Mouse (Mus musculus): ENCODE results near the gene Padi3. TPM values are rescaled to one million over a fixed set of nuclear protein-coding genes. Genes with fewer than 3 reads are reported as not detected.

Gene Padi3
- polyA plus RNA-seq, 1 experiment = 1.1 TPM

- peaks cover 4% of the 10 kb centered on the region for H3K27me3 ChIP-seq (ENCODE audit: control insufficient read depth, insufficient read depth, insufficient read length)
- H3K79me3 ChIP-seq (ENCODE audit: low read depth) = no peaks in the 10 kb centered on the region
- no peaks in the 10 kb centered on the region for H3K79me2 ChIP-seq (ENCODE audit: control insufficient read depth, insufficient read depth)
- H3ac ChIP-seq (ENCODE audit: control insufficient read depth, insufficient read length, low read depth) = no peak overlapping the region
- TF ChIP-seq MAX (IDR thresholded peaks at IDR 0.05) = no peak
- TF ChIP-seq CEBPB (IDR thresholded peaks at IDR 0.05; ENCODE audit: low read depth) = no peak
- TF ChIP-seq USF1 (IDR thresholded peaks at IDR 0.05; ENCODE audit: low read depth) = no peak
- no peak for TF ChIP-seq MYOG (IDR thresholded peaks at IDR 0.05; ENCODE audit: control insufficient read depth, extremely low read depth, insufficient read length)
- no peak for TF ChIP-seq CTCF (IDR thresholded peaks at IDR 0.05; ENCODE audit: control insufficient read depth, insufficient read depth, insufficient read length)
- TF ChIP-seq MYOD1 (IDR thresholded peaks at IDR 0.05; ENCODE audit: control insufficient read depth, insufficient read length, low read depth) = no peak
- no peak for TF ChIP-seq FOSL1 (IDR thresholded peaks at IDR 0.05; ENCODE audit: insufficient read depth, low read length, poor library complexity, severe bottlenecking)
- H3K4me3 ChIP-seq (ENCODE audit: insufficient read depth, poor library complexity, severe bottlenecking) = no peak overlapping the region
- no peaks in the 10 kb centered on the region for H3K36me3 ChIP-seq (ENCODE audit: control insufficient read depth, insufficient read depth)
Observed at GRCm38 (mm10) chr4:140771091-140771490, 39.4 kb downstream of the Padi3 start.

GRCm38 (mm10) chr4:140770433-140770832 is 40.0 kb downstream of the Padi3 start:
- Histone ChIP-seq H3K4me3 (ENCODE audit: insufficient read depth, poor library complexity, severe bottlenecking) (peak overlapping the region; percentile 34), H3K27me3 (ENCODE audit: control insufficient read depth, insufficient read depth, insufficient read length) (peaks cover 4% of the 10 kb centered on the region), H3K79me2 (ENCODE audit: control insufficient read depth, insufficient read depth) (no peaks in the 10 kb centered on the region), H3K79me3 (ENCODE audit: low read depth) (no peaks in the 10 kb centered on the region), H3K36me3 (ENCODE audit: control insufficient read depth, insufficient read depth) (no peaks in the 10 kb centered on the region), H3ac (ENCODE audit: control insufficient read depth, insufficient read length, low read depth) (peak overlapping the region; percentile 66)
- no peak for TF ChIP-seq MAX (IDR thresholded peaks at IDR 0.05)
- no peak for TF ChIP-seq MYOD1 (IDR thresholded peaks at IDR 0.05; ENCODE audit: control insufficient read depth, insufficient read length, low read depth)
- no peak for TF ChIP-seq CEBPB (IDR thresholded peaks at IDR 0.05; ENCODE audit: low read depth)
- TF ChIP-seq USF1 (IDR thresholded peaks at IDR 0.05; ENCODE audit: low read depth) = no peak
- TF ChIP-seq CTCF (IDR thresholded peaks at IDR 0.05; ENCODE audit: control insufficient read depth, insufficient read depth, insufficient read length) = no peak
- TF ChIP-seq MYOG (IDR thresholded peaks at IDR 0.05; ENCODE audit: control insufficient read depth, extremely low read depth, insufficient read length) = no peak
- no peak for TF ChIP-seq FOSL1 (IDR thresholded peaks at IDR 0.05; ENCODE audit: insufficient read depth, low read length, poor library complexity, severe bottlenecking)

GRCm38 (mm10) chr4:140768973-140769372 is 41.5 kb downstream of the Padi3 start:
- TF ChIP-seq FOSL1 (IDR thresholded peaks at IDR 0.05; ENCODE audit: insufficient read depth, low read length, poor library complexity, severe bottlenecking) = no peak
- no peak for TF ChIP-seq CEBPB (IDR thresholded peaks at IDR 0.05; ENCODE audit: low read depth)
- no peak for TF ChIP-seq CTCF (IDR thresholded peaks at IDR 0.05; ENCODE audit: control insufficient read depth, insufficient read depth, insufficient read length)
- TF ChIP-seq MYOD1 (IDR thresholded peaks at IDR 0.05; ENCODE audit: control insufficient read depth, insufficient read length, low read depth) = no peak
- TF ChIP-seq USF1 (IDR thresholded peaks at IDR 0.05; ENCODE audit: low read depth) = no peak
- no peak for TF ChIP-seq MAX (IDR thresholded peaks at IDR 0.05)
- TF ChIP-seq MYOG (IDR thresholded peaks at IDR 0.05; ENCODE audit: control insufficient read depth, extremely low read depth, insufficient read length) = no peak
- Histone ChIP-seq H3K79me2 (ENCODE audit: control insufficient read depth, insufficient read depth) (no peaks in the 10 kb centered on the region), H3K27me3 (ENCODE audit: control insufficient read depth, insufficient read depth, insufficient read length) (peaks cover 4% of the 10 kb centered on the region), H3K36me3 (ENCODE audit: control insufficient read depth, insufficient read depth) (no peaks in the 10 kb centered on the region), H3ac (ENCODE audit: control insufficient read depth, insufficient read length, low read depth) (no peak overlapping the region), H3K79me3 (ENCODE audit: low read depth) (no peaks in the 10 kb centered on the region), H3K4me3 (ENCODE audit: insufficient read depth, poor library complexity, severe bottlenecking) (no peak overlapping the region)

GRCm38 (mm10) chr4:140765936-140766335 is 44.5 kb downstream of the Padi3 start:
- H3ac ChIP-seq (ENCODE audit: control insufficient read depth, insufficient read length, low read depth) = no peak overlapping the region
- H3K36me3 ChIP-seq (ENCODE audit: control insufficient read depth, insufficient read depth) = no peaks in the 10 kb centered on the region
- no peak for TF ChIP-seq USF1 (IDR thresholded peaks at IDR 0.05; ENCODE audit: low read depth)
- no peak for TF ChIP-seq MYOD1 (IDR thresholded peaks at IDR 0.05; ENCODE audit: control insufficient read depth, insufficient read length, low read depth)
- TF ChIP-seq MAX (IDR thresholded peaks at IDR 0.05) = no peak
- no peak for TF ChIP-seq CTCF (IDR thresholded peaks at IDR 0.05; ENCODE audit: control insufficient read depth, insufficient read depth, insufficient read length)
- no peak for TF ChIP-seq FOSL1 (IDR thresholded peaks at IDR 0.05; ENCODE audit: insufficient read depth, low read length, poor library complexity, severe bottlenecking)
- no peak for TF ChIP-seq MYOG (IDR thresholded peaks at IDR 0.05; ENCODE audit: control insufficient read depth, extremely low read depth, insufficient read length)
- no peak for TF ChIP-seq CEBPB (IDR thresholded peaks at IDR 0.05; ENCODE audit: low read depth)
- H3K4me3 ChIP-seq (ENCODE audit: insufficient read depth, poor library complexity, severe bottlenecking) = no peak overlapping the region
- H3K79me2 ChIP-seq (ENCODE audit: control insufficient read depth, insufficient read depth) = no peaks in the 10 kb centered on the region
- H3K79me3 ChIP-seq (ENCODE audit: low read depth) = no peaks in the 10 kb centered on the region
- H3K27me3 ChIP-seq (ENCODE audit: control insufficient read depth, insufficient read depth, insufficient read length) = peaks cover 4% of the 10 kb centered on the region

- Histone ChIP-seq H3K27me3 (ENCODE audit: control insufficient read depth, insufficient read depth, insufficient read length) (peaks cover 4% of the 10 kb centered on the region), H3K79me3 (ENCODE audit: low read depth) (no peaks in the 10 kb centered on the region), H3K36me3 (ENCODE audit: control insufficient read depth, insufficient read depth) (no peaks in the 10 kb centered on the region), H3K79me2 (ENCODE audit: control insufficient read depth, insufficient read depth) (no peaks in the 10 kb centered on the region), H3K4me3 (ENCODE audit: insufficient read depth, poor library complexity, severe bottlenecking) (no peak overlapping the region), H3ac (ENCODE audit: control insufficient read depth, insufficient read length, low read depth) (no peak overlapping the region)
- TF ChIP-seq CTCF (IDR thresholded peaks at IDR 0.05; ENCODE audit: control insufficient read depth, insufficient read depth, insufficient read length) (peak; percentile 61), MAX (IDR thresholded peaks at IDR 0.05) (no peak)
Observed at GRCm38 (mm10) chr4:140763158-140763557, 47.3 kb downstream of the Padi3 start.

- Histone ChIP-seq H3K79me2 (ENCODE audit: control insufficient read depth, insufficient read depth) (no peaks in the 10 kb centered on the region), H3K4me3 (ENCODE audit: insufficient read depth, poor library complexity, severe bottlenecking) (no peak overlapping the region), H3K36me3 (ENCODE audit: control insufficient read depth, insufficient read depth) (no peaks in the 10 kb centered on the region), H3K27me3 (ENCODE audit: control insufficient read depth, insufficient read depth, insufficient read length) (peaks cover under 1% of the 10 kb centered on the region), H3K79me3 (ENCODE audit: low read depth) (no peaks in the 10 kb centered on the region), H3ac (ENCODE audit: control insufficient read depth, insufficient read length, low read depth) (no peak overlapping the region)
- no peak for TF ChIP-seq MYOD1 (IDR thresholded peaks at IDR 0.05; ENCODE audit: control insufficient read depth, insufficient read length, low read depth)
- TF ChIP-seq FOSL1 (IDR thresholded peaks at IDR 0.05; ENCODE audit: insufficient read depth, low read length, poor library complexity, severe bottlenecking) = no peak
- no peak for TF ChIP-seq USF1 (IDR thresholded peaks at IDR 0.05; ENCODE audit: low read depth)
- no peak for TF ChIP-seq CEBPB (IDR thresholded peaks at IDR 0.05; ENCODE audit: low read depth)
- TF ChIP-seq CTCF (IDR thresholded peaks at IDR 0.05; ENCODE audit: control insufficient read depth, insufficient read depth, insufficient read length) = no peak
- TF ChIP-seq MYOG (IDR thresholded peaks at IDR 0.05; ENCODE audit: control insufficient read depth, extremely low read depth, insufficient read length) = no peak
Observed at GRCm38 (mm10) chr4:140761601-140762000, 48.8 kb downstream of the Padi3 start.

All from C2C12 (cell line).